8 mouse cellular contexts compared by ENCODE assay signal in the genomic region with DNA sequence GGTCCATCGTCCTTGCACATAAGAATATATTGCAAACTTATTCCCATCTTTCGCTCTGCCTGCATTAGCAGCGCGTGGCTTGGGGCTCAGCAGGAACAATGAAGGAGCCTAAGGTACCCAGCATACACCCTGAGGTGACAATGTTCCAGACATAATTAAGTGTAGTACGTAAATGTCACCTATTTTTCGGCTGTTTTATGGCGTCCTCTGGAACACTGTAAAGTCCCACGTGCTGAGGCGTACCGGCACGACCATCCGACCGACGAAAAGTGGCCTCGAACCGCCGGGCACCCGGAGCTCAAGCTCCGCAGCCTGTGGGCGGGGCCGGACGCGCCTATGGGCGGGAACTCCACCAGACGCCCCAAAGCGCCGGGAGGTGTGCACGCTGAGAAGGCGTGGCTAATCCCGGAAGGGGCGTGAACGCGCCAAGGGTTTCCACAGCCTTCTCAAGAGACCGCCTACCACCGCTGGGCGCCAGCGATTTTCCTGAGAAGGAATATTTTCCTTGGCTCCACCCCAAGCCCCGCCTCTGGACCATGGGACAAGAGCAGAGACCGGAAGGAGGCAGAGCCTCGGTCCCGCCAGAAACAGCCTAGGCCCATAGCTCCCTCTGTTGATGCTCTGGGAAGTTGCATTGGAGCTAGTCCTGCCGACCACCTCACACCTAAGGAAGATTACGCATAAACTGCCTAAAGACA. TPM values are rescaled to one million over a fixed set of nuclear protein-coding genes. Genes with fewer than 3 reads are reported as not detected.
DNase-seq lines count a peak whose midpoint lies in the region; ATAC-seq lines count a peak whose summit lies in the region.

A gene (minus strand): TSS at position 316 of the 698 bp plus-strand sequence.

- no peaks in the 10 kb centered on the region for H3K27me3 ChIP-seq in hindbrain, embryonic 11.5 days (ENCODE audit: control insufficient read depth, insufficient read depth, low read length)

- no peaks in the 10 kb centered on the region for H3K9me3 ChIP-seq in hindbrain, embryonic 11.5 days (ENCODE audit: control insufficient read depth, low read length)

- WGBS in hindbrain, embryonic 11.5 days = 1% methylated on average over 43 of the region's 43 CpGs

- DNase-seq in Muller cell, postnatal 12 days (ENCODE audit: inconsistent ontology term) = peak; percentile 100
- DNase-seq in cerebellum, adult 9-11 months = peak; percentile 98
- peak; percentile 100 for DNase-seq in frontal cortex, adult 2 months (ENCODE audit: extremely low spot score in 1 of 2, low spot score in 1 of 2)
- DNase-seq in hindbrain, embryonic 11.5 days (ENCODE audit: low spot score) = peak; percentile 100
- DNase-seq in layer of hippocampus, postnatal 10 days (ENCODE audit: low spot score in 2 of 2) = peak; percentile 99 to 100
- DNase-seq in lung, postnatal 10 days = peak; percentile 100
- DNase-seq in ovary, postnatal 36 days (ENCODE audit: low spot score) = peak; percentile 100
- DNase-seq in thymus, postnatal 25 days = peak; percentile 96

- H3K4me3 ChIP-seq in hindbrain, embryonic 11.5 days (ENCODE audit: low read depth, low read length) = peak within 1 kb of the TSS; percentile 39

- H3K4me2 ChIP-seq in hindbrain, embryonic 11.5 days (replicated peaks; ENCODE audit: low read depth, low read length) = peak within 1 kb of the TSS; percentile 38

- H3K27ac ChIP-seq in hindbrain, embryonic 11.5 days (ENCODE audit: low read depth, low read length) = 0 out of 2 replicates have a peak within 1 kb of the TSS, but pooled peaks have one; percentile 1

- H3K4me1 ChIP-seq in hindbrain, embryonic 11.5 days (replicated peaks; ENCODE audit: control insufficient read depth, insufficient read depth, low read length) = 0 out of 2 replicates have a peak, but pooled peaks cover 2% of the 10 kb centered on the region

- H3K9ac ChIP-seq in hindbrain, embryonic 11.5 days (ENCODE audit: low read depth, low read length) = peak within 1 kb of the TSS; percentile 40

- peaks cover 4% of the 10 kb centered on the region for H3K36me3 ChIP-seq in hindbrain, embryonic 11.5 days (ENCODE audit: control insufficient read depth, insufficient read depth, low read length)

- peak; percentile 98 for ATAC-seq in hindbrain, embryonic 11.5 days (ENCODE audit: low FRiP score)

RNA-seq across cellular contexts. Expression of the gene that starts here (rescaled TPM):
- 7.7 and 8.1 TPM in 2 replicates for polyA plus RNA-seq in frontal cortex, adult 2 months (2012; rRNA removed)
- 21.2 and 26.9 TPM in 2 replicates for polyA plus RNA-seq in hindbrain, embryonic 11.5 days (2014; fragmentation: Nextera tagmentation; extraction: Ambion mirVana)
- total RNA-seq in layer of hippocampus, postnatal 10 days (2021) = 10 to 100 TPM; 25.4 to 25.7 TPM

Comparison
In these comparisons a context has a peak if more than half of its experiments do, and no peak if none do; other contexts are left out.
1. Peak in every context shown above with its lines: DNase-seq, ATAC-seq, H3K4me3 ChIP-seq and H3K27ac ChIP-seq.